Mouse (Mus musculus): ENCODE results near the gene Pla2g4e. TPM values are rescaled to one million over a fixed set of nuclear protein-coding genes. Genes with fewer than 3 reads are reported as not detected.
A peak's percentile ranks its signal among the peaks of the same experiment; 100 is the strongest.

Gene Pla2g4e
- polyA plus RNA-seq (2015; fragmentation: Nextera tagmentation; extraction: Ambion mirVana) = not detected in 2 replicates

- Histone ChIP-seq H3K36me3 (replicated peaks; ENCODE audit: insufficient read depth, low read length) (no peaks in the 10 kb centered on the region), H3K4me2 (ENCODE audit: low read depth, low read length) (peak within 1 kb of the TSS; percentile 50; the same call in 1 of the 2 replicates), H3K4me3 (ENCODE audit: low read depth, low read length) (no peak within 1 kb of the TSS; the same call in 1 of the 2 replicates), H3K27ac (ENCODE audit: low read depth) (no peak within 1 kb of the TSS), H3K27me3 (ENCODE audit: insufficient read depth, low read length) (peaks cover 20% of the 10 kb centered on the region), H3K9me3 (ENCODE audit: low read length) (no peaks in the 10 kb centered on the region), H3K9ac (replicated peaks) (no peak within 1 kb of the TSS), H3K4me1 (ENCODE audit: insufficient read depth) (no peaks in the 10 kb centered on the region)
- WGBS (ENCODE audit: insufficient replicate concordance) = 9% methylated on average over 27 of the region's 27 CpGs
- no peak for DNase-seq
- TF ChIP-seq CTCF (IDR thresholded peaks at IDR 0.05; ENCODE audit: low read depth) (no peak), EP300 (IDR thresholded peaks at IDR 0.05; ENCODE audit: low read depth) (no peak)
- ATAC-seq = no peak
Observed at GRCm38 (mm10) chr2:120244679-120245420, at the start of gene Pla2g4e. TSS of gene Pla2g4e (minus strand) at chr2:120245335.

DNA sequence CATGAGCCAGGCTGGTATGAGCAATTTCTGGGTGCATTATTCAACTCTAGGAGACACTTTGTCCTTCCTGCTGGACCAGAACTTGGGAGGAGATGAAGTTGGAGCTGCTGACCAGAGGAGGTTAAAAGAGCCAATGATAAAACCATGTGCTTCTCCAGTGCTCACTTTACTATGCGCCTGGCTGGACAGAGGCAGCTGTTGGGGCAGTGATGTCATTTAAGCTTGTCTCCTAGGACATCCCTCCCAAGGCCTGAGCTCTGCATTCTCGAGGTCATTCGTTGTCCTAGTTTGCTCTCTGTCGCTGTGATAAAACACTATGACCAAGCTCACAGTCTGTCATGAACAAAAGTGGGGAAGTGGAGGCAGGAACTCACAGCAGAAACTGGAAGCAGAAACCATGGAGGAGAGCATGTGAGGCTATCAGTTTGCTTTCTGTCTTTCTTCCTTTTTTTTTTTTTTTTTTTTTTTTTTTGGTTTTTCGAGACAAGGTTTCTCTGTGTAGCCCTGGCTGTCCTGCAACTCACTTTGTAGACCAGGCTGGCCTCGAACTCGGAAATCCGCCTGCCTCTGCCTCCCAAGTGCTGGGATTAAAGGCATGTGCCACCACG, 46.4 kb upstream of the Pla2g4e start:
- DNase-seq (no peak), ATAC-seq (no peak)
- WGBS (ENCODE audit: insufficient replicate concordance) = 73% methylated on average over 9 of the region's 9 CpGs

DNA sequence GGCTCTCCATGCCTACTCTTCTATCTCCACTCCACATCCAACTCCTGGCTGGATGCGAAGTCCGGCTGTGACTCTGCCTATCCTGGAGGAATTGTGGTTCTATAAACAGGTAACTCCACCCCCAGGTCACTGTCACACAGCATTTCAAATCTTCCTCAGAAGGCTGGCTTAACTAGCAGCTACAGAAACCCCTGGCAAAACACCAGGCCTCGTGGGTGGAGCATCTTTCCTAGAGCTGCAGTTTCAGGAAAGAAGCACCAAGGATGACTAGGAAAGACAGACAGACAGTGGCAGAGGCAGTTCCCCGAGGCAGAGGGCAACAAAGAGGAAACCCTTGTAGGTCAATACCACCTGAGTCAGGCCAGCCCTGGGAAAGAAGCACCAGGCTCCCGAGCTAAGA, 43.9 kb upstream of the Pla2g4e start, which contains the start of gene Pla2g4d:
TSS of gene Pla2g4d (minus strand) at position 203 of the 400 bp plus-strand sequence.
- WGBS (ENCODE audit: insufficient replicate concordance) = 65% methylated on average over 5 of the region's 5 CpGs
- Histone ChIP-seq H3K27ac (ENCODE audit: low read depth) (no peak within 1 kb of the TSS), H3K4me2 (ENCODE audit: low read depth, low read length) (no peak within 1 kb of the TSS), H3K27me3 (ENCODE audit: insufficient read depth, low read length) (no peaks in the 10 kb centered on the region), H3K36me3 (replicated peaks; ENCODE audit: insufficient read depth, low read length) (no peaks in the 10 kb centered on the region), H3K4me1 (ENCODE audit: insufficient read depth) (no peaks in the 10 kb centered on the region), H3K9me3 (ENCODE audit: low read length) (no peaks in the 10 kb centered on the region), H3K9ac (replicated peaks) (no peak within 1 kb of the TSS), H3K4me3 (ENCODE audit: low read depth, low read length) (no peak within 1 kb of the TSS)
- TF ChIP-seq EP300 (IDR thresholded peaks at IDR 0.05; ENCODE audit: low read depth) (no peak), CTCF (IDR thresholded peaks at IDR 0.05; ENCODE audit: low read depth) (no peak)
- ATAC-seq (no peak), DNase-seq (no peak)

More for the DNA sequence above, 46.4 kb upstream of the Pla2g4e start:
- Histone ChIP-seq H3K27ac (ENCODE audit: low read depth) (no peak overlapping the region), H3K36me3 (replicated peaks; ENCODE audit: insufficient read depth, low read length) (no peaks in the 10 kb centered on the region), H3K4me3 (ENCODE audit: low read depth, low read length) (no peak overlapping the region), H3K27me3 (ENCODE audit: insufficient read depth, low read length) (no peaks in the 10 kb centered on the region), H3K9me3 (ENCODE audit: low read length) (no peaks in the 10 kb centered on the region), H3K4me1 (ENCODE audit: insufficient read depth) (no peaks in the 10 kb centered on the region), H3K9ac (replicated peaks) (no peak overlapping the region), H3K4me2 (ENCODE audit: low read depth, low read length) (no peak overlapping the region)
- TF ChIP-seq CTCF (IDR thresholded peaks at IDR 0.05; ENCODE audit: low read depth) (no peak), EP300 (IDR thresholded peaks at IDR 0.05; ENCODE audit: low read depth) (no peak)

DNA sequence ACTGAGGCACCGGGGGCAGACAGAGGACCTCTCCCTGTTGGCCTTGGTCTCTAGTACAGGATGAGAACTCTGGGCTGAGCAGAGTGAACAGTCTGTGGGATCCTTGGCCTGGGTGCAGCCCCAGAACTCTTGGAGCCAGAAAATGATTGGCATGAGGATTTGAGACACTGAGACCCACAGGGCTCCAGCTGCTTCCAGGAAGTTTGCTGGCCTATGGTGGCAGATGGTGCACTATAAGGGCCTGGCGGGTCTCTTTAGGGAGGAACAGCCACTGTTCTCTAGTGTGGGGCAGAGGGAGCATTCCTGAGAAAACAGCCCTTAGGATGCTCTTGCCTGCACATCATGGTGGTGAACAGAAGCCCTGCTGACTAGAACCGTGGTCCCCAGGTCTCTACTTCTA, 43.3 kb upstream of the Pla2g4e start:
- Histone ChIP-seq H3K9me3 (ENCODE audit: low read length) (no peaks in the 10 kb centered on the region), H3K4me3 (ENCODE audit: low read depth, low read length) (no peak overlapping the region), H3K27me3 (ENCODE audit: insufficient read depth, low read length) (no peaks in the 10 kb centered on the region), H3K9ac (replicated peaks) (no peak overlapping the region), H3K4me1 (ENCODE audit: insufficient read depth) (no peaks in the 10 kb centered on the region), H3K4me2 (ENCODE audit: low read depth, low read length) (no peak overlapping the region), H3K27ac (ENCODE audit: low read depth) (no peak overlapping the region), H3K36me3 (replicated peaks; ENCODE audit: insufficient read depth, low read length) (no peaks in the 10 kb centered on the region)
- no peak for DNase-seq
- no peak for ATAC-seq
- WGBS (ENCODE audit: insufficient replicate concordance) = 80% methylated on average over 3 of the region's 3 CpGs
- TF ChIP-seq EP300 (IDR thresholded peaks at IDR 0.05; ENCODE audit: low read depth) = no peak
- no peak for TF ChIP-seq CTCF (IDR thresholded peaks at IDR 0.05; ENCODE audit: low read depth)

DNA sequence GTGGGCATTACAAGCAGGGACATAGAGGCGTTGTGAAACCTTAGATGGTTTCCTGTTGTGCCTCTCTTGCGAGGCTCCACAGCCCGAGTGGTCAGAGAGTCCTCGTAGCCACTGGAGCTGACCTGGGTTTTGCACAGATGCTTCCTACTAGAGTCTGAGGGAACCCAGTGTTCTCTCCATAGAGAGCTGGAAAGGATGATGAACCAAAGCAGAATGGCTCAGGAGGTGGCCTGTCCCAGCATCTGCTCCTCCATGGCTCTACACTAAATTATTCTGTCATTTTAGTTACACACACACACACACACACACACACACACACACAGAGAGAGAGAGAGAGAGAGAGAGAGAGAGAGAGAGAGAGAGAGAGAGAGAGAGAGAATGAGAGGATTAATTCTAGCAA, 40.5 kb upstream of the Pla2g4e start:
- H3K36me3 ChIP-seq (replicated peaks; ENCODE audit: insufficient read depth, low read length) = no peaks in the 10 kb centered on the region
- H3K27me3 ChIP-seq (ENCODE audit: insufficient read depth, low read length) = no peaks in the 10 kb centered on the region
- H3K4me1 ChIP-seq (ENCODE audit: insufficient read depth) = no peaks in the 10 kb centered on the region
- no peak overlapping the region for H3K4me3 ChIP-seq (ENCODE audit: low read depth, low read length)
- DNase-seq (no peak), ATAC-seq (no peak)
- WGBS (ENCODE audit: insufficient replicate concordance) = 42% methylated on average over 4 of the region's 4 CpGs
- H3K27ac ChIP-seq (ENCODE audit: low read depth) = no peak overlapping the region
- TF ChIP-seq EP300 (IDR thresholded peaks at IDR 0.05; ENCODE audit: low read depth) (no peak), CTCF (IDR thresholded peaks at IDR 0.05; ENCODE audit: low read depth) (no peak)
- H3K9me3 ChIP-seq (ENCODE audit: low read length) = no peaks in the 10 kb centered on the region
- no peak overlapping the region for H3K4me2 ChIP-seq (ENCODE audit: low read depth, low read length)
- H3K9ac ChIP-seq (replicated peaks) = no peak overlapping the region

DNA sequence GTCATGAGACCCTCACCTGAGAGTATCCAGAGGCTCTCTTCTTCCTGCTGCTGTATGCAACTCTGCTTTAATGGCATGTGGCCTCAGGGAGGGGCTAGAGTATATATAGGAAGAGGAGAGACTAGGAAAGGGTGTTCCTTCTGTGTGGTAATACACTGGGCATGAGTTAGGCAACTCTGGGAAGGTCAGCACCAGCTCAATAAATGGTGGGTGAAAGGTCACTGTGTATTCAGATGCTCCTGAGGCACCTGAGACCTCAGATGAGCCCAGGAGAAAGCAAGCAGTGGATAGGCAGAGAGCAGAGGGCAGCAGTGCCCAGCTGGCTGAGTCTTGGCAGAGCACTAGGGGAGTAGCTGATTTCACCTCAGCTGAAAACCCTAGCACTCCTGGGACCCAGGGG, 39.6 kb upstream of the Pla2g4e start:
- ATAC-seq (peak; percentile 93), DNase-seq (peak; percentile 51)
- Histone ChIP-seq H3K27ac (ENCODE audit: low read depth) (no peak overlapping the region), H3K9ac (replicated peaks) (no peak overlapping the region), H3K9me3 (ENCODE audit: low read length) (no peaks in the 10 kb centered on the region), H3K4me3 (ENCODE audit: low read depth, low read length) (no peak overlapping the region), H3K36me3 (replicated peaks; ENCODE audit: insufficient read depth, low read length) (no peaks in the 10 kb centered on the region), H3K4me1 (ENCODE audit: insufficient read depth) (no peaks in the 10 kb centered on the region), H3K4me2 (ENCODE audit: low read depth, low read length) (no peak overlapping the region), H3K27me3 (ENCODE audit: insufficient read depth, low read length) (no peaks in the 10 kb centered on the region)
- TF ChIP-seq EP300 (IDR thresholded peaks at IDR 0.05; ENCODE audit: low read depth) = peak; percentile 61
- peak; percentile 22; the same call in 1 of the 2 replicates for TF ChIP-seq CTCF (IDR thresholded peaks at IDR 0.05; ENCODE audit: low read depth)
